Mouse (Mus musculus): ENCODE data around the gene Igfbp6. TPM values are rescaled to one million over a fixed set of nuclear protein-coding genes. Genes with fewer than 3 reads are reported as not detected.

Igfbp6 gene
- total RNA-seq, 2 experiments from 2014 or later = 11.9 to 13.5 TPM

DNA sequence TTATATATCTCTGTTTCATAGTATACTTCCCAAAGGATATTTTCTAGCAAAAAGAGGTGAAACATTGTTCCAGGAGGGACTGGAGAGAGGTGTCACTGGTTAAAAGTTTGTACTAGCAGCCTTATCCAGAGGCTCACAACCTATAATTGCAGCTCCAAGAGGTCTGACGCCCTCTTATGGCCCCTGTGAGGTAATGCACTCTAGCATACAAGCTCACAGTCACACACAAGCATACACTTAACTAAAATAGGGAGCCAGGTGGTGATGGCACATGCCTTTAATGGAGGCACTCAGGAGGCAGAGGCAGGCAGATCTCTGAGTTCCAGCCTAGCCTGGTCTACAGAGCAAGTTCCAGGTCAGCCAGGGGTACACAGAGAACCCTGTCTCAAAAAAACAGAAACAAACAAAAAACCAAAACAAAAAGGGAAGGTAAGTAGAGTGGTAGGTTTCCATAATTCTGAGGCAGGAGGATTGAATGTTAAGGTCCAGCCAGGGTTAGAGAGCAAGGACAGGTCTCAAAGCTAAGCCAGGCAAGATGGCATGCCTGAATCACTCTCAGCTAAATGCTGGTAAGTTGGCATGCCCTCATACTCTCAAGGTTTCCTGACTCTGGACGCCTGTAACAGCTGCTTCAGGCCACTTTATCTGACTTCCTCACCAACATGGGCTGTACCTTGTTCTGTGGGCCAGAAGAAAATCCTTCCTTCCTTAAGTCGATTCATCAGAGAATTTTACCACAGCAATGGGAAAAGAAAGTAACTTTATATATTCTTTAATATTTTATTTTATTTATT, 19.9 kb downstream of the Igfbp6 start:
- intact Hi-C loops (cut with DNase I) = no loop called here
- no peak for DNase-seq (ENCODE audit: low spot score in 2 of 2)

DNA sequence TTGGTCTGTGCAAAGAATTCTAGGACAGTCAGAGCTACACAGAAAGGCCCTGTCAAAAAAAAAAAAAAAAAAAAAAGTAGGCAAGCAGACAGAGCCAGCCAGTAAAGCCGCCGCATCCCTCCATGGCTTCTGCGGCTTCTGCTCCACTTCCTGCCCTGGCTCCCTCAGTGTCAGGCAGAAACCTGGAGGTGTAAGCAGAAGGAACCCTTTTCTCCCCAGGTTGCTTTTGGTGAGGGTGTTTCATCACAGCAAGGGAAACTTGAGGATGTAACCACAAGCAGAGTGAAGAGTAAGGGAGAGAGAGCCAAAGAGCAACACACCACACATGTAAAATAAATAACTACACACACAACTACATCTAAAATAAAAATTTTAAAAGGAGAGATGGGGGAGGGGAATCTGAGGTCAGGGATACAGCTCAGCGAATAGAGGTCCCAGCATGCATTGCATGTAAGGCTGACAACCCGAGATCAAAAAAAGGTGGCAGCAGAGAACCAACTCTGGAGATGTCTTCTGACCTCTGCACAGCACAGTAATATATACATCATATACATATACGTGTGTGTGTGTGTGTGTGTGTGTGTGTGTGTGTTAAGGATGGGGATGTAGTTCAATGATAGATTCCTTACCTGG, 21.4 kb downstream of the Igfbp6 start:
- no peak for DNase-seq (ENCODE audit: low spot score in 2 of 2)
- intact Hi-C loops (cut with DNase I) = no loop called here

DNA sequence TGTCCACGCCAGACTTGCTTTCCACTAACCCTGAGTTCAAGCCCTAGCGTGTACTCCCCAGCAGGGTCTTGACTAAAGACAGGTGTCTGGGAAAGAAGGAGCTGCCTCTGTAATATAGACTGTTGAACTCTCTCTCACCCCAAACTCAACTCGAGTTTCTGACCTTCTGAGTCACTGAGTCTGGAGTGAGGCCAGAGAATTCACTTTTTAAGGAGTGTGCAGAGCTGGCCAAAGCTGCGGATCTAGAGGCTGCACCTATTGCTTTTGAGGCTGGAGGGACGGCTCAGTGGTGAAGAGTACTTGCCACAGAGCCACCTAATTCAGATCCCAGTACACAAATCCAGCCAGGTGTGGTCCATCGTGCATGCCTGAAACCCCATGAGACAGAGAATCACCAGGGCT, 23.5 kb downstream of the Igfbp6 start:
- intact Hi-C loops (cut with DNase I) = no loop called here
- DNase-seq (ENCODE audit: low spot score in 2 of 2) = no peak

DNA sequence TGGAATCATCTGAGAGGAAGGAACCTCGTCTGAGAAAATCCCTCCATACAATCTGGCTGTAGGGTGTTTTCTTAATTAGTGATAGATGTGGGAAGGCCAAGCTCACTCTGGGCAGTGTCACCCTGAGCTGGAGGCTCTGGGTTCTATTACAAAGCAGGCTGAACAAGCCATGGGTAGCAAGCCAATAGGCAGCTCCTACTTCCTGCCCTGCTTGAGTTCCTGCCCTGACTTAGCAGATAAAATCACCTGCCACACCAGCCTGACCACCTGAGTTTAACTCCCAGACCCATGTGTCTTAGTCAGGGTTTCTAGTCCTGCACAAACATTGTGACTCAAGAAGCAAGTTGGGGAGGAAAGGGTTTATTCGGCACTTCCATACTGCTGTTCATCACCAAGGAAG, 24.9 kb downstream of the Igfbp6 start:
- intact Hi-C loops (cut with DNase I) = no loop called here
- no peak for DNase-seq (ENCODE audit: low spot score in 2 of 2)

DNA sequence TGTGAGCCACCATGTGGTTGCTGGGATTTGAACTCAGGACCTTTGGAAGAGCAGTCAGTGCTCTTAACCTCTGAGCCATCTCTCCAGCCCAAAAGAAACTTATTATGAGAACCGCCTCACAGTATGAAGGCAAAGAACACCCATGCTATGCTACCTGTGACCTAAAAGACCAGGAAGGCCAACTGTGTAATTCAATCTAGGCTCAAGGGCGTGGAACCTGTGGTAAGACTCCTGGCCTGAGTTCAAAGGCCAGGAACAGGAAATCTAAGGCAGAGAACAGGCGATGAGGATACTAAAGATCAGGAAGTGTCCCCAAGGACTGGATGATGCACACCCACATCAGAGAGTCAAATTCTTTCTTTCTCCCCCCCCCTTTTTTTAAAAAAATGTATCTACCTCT, 29.4 kb downstream of the Igfbp6 start:
- intact Hi-C loops (cut with DNase I) = no loop called here
- DNase-seq (ENCODE audit: low spot score in 2 of 2) = no peak

DNA sequence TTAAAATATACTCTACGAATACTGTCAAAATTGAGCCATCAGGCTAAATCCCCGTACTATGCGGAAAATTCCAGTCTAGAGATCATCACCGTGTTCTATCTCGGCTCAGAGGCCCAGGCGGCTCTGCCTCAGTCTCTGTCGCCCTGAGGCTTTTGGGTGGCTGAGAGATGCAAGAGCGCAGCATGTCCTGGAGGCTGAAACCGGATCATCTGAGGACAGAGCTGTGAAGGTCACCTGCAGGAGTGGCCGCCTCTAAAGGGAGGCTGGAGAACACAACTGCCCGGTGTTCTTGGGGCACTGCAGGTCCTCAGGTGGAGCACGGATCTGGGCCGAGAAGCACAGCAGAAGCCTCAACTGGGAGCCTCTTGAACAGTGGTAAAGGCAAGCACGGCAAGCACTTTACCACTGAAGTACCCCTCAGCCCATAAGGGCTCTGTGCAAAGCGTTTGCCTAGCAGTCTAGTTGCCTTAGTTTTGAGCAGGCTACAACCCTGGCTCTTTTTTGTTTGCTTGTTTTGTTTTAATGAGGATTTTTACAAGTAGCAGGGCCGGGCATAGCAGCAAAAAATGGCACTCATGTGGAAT, 31.7 kb downstream of the Igfbp6 start:
- intact Hi-C loops (cut with DNase I) = no loop called here

DNA sequence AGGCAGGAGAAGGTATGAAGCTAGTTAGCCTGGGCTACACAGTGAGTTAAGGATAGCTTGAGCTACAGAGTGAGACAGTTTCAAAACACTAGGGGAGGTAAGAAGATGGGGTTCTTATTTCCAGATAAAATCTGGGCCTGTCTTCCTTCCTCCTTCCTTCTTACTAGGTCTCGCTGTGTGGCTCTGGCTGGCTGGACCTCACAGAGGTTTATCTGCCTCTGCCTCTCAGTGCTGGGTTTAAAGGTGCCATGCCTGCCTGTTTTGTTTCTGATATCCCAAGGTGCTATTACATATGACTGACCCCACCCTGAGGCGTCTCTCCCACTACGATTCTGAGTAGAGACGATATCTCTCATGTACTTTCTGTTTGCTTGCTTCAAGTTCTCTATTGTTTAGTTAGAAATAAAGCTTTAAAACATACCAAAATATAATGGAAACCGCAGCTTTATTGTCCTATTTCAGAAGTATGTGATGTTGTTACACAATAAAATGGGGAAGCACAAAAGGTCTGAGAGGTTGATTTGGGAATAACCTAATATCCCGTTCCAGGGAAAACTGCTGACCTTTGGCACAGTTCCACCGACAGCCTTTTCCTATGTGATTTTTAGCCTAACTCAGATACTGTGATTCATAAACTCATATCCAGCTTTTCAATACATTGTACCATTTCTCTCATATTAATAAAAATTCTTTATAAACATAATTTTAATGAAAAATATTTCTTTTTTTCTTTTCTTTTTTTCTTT, 32.6 kb downstream of the Igfbp6 start:
- no peak for DNase-seq (ENCODE audit: low spot score in 2 of 2)
- intact Hi-C loops (cut with DNase I) = no loop called here

More for the DNA sequence above, 31.7 kb downstream of the Igfbp6 start:
- DNase-seq (ENCODE audit: low spot score in 2 of 2) = no peak

DNA sequence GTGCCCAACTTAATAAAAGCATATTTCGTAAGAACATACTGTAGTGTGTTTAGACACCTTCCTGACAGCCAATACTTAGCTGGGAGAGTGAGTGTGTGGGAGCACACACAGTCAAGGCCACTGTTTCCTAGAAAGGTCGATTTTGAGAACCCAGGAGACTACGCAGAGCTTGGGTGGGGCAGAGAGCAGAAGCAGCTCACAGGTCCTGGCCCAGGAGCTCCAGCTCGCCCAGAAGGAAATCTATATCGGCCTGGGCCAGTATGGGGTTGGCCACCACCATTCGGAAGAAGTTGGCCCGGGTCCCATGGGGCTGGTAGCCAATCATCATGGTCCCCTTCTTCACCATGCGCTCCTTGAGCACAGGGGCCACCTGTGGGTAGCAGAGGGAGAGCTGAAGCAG, 33.3 kb downstream of the Igfbp6 start:
- no peak for DNase-seq (ENCODE audit: low spot score in 2 of 2)
- intact Hi-C loops (cut with DNase I) = no loop called here

DNA sequence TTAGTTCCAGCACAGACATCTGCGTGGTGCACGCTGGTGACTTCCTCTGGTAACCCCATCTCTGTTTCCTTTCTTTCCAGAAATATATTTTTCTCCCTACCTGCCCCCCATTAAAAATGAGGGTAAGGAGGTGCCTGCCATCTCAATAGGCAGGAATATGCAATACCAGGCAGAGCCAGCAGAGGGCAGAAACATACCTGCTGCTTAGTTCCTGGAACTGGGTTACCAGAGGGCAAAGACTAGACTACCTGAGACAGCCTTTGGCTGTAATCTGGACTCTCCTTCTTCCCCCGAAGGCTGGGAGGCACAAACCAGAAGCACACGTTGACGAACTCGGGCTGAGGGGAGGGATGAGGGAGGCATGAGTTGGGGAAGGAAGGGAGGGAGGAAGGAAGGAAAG, 34.1 kb downstream of the Igfbp6 start:
- peak; percentile 63 to 84 for DNase-seq (ENCODE audit: low spot score in 2 of 2)
- intact Hi-C loops (cut with DNase I) = loop anchor here (1.0 kb wide), 1 partner anchor 46 kb away; no protein-coding TSS in a partner anchor

DNA sequence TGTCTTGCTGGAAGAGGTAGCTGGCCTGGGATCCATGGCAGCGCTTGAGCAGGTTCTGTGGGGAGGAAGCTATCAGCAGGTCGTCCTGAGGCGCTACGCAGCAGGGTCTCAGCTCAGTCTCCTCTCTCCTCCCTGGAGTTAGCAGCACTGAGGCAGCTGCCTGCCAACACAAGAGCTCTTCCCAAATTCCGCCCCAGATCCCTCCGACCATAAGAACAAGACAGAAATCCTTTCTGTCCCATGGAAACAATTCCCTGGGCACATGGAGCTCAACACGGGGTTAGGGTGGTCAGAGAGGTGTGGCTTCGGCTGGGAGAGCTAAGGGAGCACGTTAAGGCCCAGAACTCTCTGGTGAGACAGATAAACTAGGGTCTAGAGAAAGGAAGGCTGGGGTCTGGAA, 34.9 kb downstream of the Igfbp6 start:
- DNase-seq (ENCODE audit: low spot score in 2 of 2) = no peak
- intact Hi-C loops (cut with DNase I) = no loop called here

DNA sequence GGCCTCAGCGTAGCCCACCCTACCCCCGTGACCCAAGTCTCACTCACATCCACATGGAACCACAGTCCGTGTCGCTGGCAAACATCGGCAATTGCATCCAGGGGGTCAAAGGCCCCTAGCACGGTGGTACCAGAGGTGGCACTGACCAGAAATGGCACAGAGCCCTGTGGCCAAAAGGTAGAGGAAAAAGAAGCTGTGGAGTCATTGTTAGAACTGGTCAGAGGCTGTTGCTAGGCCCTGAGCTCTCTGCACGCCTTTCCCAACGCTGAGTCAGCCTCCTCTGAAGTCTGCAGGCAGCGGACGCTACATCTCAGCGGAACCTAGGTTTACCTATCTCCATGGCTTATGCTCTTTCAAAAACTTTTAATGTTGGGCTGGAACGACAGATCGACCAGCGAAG, 35.8 kb downstream of the Igfbp6 start:
- intact Hi-C loops (cut with DNase I) = no loop called here

DNA sequence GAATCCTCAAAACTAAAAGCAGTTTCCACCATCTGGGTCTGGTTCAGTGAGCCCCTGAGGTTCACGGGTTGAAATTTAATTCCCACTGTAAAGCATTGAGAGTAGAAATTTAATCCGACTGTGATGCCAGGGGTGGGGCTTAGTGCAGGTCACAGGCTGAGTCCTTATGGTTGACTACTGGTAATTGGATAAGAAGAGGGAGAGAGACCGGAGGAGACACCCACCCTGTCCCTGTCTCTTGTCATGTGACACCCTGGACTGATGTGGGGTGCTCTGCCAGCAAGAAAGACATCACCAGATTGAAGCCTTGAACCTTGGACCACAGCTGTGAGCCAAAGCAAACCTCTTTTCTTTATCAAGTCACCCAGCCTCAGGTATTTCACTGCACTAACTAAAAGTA, 38.9 kb downstream of the Igfbp6 start:
- intact Hi-C loops (cut with DNase I) = no loop called here
- DNase-seq (ENCODE audit: low spot score in 2 of 2) = no peak

More for the DNA sequence above, 35.8 kb downstream of the Igfbp6 start:
- no peak for DNase-seq (ENCODE audit: low spot score in 2 of 2)

DNA sequence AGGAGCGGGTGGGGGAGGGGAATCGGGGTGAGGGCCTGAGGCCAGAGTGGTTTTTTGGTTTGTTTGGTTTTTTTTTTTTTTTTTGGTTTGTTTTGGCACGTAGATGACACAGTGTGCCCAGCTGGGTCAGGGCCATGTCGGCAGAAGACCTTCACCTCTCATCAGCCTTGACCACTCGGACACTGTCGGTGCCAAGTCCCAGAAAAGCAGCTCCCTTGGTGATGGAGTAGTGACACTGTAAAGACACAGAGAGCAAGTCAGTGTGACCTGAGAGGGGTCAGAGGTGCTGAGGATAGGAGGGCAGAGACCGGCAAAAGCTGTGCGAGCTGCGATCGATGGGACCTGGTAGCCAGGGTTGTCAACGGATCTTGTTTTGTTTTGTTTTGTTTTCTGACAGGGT, 42.1 kb downstream of the Igfbp6 start:
- intact Hi-C loops (cut with DNase I) = no loop called here
- DNase-seq (ENCODE audit: low spot score in 2 of 2) = no peak

DNA sequence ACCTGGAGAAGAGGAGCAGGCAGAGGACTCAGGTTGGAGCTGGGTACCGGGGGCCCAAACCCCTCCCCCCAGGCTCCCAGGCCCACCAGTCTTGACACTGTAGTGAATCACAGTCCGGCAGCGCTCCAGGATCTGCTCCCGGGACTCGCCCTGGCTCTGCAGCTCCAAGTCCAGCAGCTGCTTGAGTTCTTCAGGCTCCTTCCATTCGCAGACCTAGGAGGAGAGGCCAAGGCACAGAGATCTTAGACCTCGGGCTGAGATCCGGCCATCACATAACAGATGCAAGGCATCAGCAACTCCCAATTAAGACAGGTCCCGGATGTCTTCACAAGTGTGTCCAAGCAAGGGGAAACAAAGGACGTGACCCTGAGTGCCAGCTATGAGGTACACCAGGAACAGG, 43.9 kb downstream of the Igfbp6 start:
- intact Hi-C loops (cut with DNase I) = no loop called here
- no peak for DNase-seq (ENCODE audit: low spot score in 2 of 2)

DNA sequence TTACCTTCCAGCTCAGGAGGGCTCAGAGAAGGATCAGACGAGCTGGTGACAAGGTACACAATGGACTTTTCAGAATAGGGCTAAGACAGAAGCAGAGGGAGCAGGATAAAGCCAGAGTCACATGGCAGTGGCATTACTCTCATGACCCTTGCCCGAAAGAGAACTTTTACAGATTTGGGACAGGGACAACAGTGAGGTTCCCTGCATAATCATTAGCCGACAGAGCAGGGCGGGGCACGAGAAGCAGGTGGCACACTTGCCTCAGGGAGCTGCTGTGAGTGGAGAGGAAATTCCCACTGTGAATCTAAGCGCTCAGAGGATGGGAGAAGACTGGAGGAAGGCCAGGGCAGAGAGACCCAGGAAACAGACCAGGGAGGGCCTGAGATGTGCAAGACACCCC, 44.7 kb downstream of the Igfbp6 start:
- DNase-seq (ENCODE audit: low spot score in 2 of 2) = no peak
- intact Hi-C loops (cut with DNase I) = no loop called here

DNA sequence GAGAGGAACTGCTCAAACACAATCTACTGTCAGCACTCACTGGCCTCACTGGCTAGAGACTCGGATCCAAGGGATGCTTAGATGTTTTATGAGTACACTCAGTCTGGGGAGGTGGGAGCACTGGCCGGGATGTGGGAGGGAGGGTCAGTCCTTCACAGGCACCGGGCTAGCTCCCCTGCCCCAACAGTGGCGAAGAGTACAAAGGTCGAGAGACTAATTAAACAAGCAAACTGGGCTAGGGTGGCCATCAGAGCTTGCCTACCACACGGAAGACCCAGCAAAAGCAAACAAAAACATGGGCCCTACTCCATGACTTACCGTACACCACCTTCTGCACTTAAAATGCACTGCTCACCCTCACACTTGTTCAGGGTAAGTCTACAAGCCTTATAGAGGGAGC, 47.5 kb downstream of the Igfbp6 start:
- intact Hi-C loops (cut with DNase I) = no loop called here
- DNase-seq (ENCODE audit: low spot score in 2 of 2) = no peak

DNA sequence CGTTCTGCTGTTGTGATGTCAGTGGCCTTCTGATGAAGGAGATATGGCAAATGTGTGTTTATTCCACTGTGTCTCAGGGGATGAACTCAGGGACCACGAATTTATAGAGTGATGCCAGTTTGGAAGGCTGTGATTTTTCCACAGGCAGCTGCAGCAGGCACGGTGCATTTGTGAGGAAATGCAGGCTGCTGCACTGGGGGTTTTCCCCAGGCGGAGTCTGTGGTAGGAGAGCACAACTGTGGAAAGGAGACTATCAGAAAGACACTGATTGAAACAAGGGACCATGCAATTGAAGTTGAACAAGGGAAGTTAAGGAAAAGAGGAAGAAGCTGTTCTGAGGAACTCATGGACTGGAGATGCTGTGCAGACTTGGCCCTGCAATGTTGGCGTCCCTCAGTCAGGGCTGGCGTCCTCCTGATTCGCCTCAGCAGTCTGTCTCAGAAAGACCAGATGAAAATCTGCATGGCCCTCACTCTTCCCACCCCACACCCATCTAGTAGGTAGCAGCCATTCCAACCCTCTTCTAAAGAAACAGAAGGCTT, 48.2 kb downstream of the Igfbp6 start:
- no peak for DNase-seq (ENCODE audit: low spot score in 2 of 2)
- intact Hi-C loops (cut with DNase I) = no loop called here

DNA sequence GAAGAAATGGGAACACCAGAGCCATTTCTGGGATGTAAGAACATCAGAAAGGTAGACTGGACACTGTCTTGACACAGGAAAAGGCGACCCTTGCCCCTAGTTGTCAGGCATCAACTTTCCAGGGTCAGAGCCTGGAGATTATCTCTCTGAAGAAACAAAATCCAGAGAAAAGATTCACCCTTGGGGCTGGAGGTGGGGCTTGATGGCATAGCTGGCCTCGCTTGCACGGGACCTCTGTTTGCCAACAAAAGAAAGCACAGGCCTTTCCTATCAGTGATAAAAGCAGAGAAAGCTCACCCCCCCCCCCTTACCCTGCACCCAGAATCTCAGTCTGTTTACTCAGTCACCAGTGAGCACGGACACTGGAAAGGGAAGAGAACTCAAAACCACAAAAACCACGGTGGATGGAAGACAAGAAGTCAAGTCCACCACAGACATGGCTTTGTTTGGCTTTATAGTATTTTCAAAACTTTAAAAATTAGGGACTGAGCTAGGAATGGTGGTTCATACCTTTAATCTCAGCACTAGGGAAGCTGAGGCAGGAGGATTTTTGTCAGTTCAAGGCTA, 48.7 kb downstream of the Igfbp6 start:
- no peak for DNase-seq (ENCODE audit: low spot score in 2 of 2)
- intact Hi-C loops (cut with DNase I) = no loop called here

DNA sequence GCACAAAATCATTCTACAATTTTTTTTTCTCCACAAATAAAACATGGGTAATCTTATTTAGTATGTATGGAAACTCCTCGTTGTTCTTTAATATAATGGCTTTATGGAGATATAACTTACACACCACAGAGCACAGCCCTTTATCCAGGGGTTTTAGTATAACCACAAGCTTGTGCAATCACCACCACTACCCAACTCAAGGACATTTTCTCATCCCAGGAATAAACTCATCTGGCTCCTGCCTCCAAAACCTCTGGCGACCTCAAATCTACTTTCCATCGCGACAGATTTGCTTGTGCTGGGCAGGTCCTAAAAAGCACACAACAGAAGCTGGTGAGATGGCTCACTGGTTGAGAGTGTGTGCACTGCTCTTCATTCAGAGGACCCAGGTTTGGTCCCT, 49.5 kb downstream of the Igfbp6 start:
- DNase-seq (ENCODE audit: low spot score in 2 of 2) = no peak
- intact Hi-C loops (cut with DNase I) = no loop called here

DNA sequence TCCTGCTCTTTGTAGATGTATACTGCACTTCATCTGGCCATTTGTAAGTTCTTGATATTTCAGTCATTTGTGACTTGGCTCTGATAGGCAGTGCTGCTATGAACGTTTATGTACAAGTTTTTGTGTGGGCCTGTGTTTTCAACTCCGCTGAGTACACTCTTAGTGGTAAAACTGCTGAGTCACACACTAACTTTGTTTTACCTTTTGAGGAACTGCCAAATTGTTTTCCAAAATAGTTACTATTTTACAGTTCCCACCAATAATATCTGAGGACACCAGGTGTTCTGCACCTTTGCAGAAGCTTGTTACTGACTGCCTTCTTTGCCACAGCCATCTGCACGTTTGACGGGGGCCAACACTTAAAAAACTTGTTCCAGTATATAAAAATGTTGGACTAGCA, 50.3 kb downstream of the Igfbp6 start:
- intact Hi-C loops (cut with DNase I) = no loop called here
- no peak for DNase-seq (ENCODE audit: low spot score in 2 of 2)

Data from left cerebral cortex, postnatal 14 days (tissue).